Mouse (Mus musculus) gastrocnemius, postnatal 10 days (tissue): Measurements from ENCODE around the gene Tenm3. TPM values are rescaled to one million over a fixed set of nuclear protein-coding genes. Genes with fewer than 3 reads are reported as not detected.

Experiments used
- DNase-seq: peaks from one replicate; pipeline ENCODE4 v3.0.0; 2021; ENCODE audit warnings: mixed read lengths
- total RNA-seq, 2 experiments: library from RNA; stranded (reverse); gene quantifications; 2 replicates each; pipeline ENCODE4 v1.2.3; 2021

Gene Tenm3
- total RNA-seq, 2 experiments from 2014 or later, result 18.2 to 23.5 TPM

DNA sequence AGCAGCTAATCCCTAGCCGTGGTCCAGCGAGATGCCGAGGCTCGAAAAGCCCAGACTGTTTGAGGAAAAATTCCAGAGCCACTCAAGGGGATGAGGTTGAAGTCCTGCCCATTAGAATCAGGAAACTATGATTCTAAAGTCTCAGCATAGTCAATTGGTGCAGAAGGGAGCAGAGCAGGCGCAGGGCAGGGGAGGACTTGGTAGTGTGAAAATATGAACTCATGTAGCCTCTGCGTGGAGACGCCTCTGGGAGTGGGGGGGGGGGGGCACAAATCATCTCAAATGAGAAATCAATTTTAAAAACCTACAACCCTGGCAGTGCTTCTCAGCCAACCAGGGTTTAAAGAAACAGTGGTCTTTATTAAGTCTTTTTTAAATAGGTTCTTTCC is 392.5 kb downstream of the Tenm3 start:
- DNase-seq, result peak; percentile 13

DNA sequence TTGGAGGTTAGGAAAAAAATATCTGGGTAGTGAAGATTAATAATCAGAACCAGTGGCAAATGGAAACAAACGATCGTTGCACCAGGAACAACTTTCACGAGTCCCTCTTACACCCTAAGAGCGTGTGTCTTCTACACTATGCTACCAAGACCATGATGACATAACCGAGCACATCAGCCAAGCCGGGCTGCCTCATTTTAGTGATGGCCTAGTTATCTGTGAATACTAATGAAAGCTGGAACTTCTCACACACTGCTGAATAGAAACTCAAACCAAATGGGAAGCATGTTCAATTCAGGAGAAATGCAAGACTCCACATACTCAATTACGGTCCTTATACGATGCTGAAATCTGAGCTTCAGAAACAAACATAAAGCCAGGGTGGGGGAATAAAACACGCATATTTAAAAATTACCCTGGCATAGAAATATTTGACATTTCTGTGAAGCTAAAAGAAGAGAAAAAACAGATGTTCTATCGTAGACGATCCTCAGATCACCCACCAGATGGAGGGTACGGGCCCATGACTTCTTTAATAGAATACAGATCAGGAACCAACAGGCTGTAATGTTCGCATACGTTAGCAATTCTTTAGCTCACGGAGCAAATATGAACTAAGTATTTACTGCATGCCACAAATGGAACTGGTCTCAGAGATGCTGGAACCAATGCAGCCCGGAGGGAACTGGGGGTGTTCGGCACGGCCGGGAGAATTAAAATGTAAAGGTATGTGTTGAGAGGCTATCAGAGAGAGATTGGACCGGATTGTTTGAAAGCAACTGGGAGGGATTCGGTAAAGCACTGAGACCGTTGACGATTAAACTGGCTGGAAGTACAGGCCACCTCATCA is 393.1 kb downstream of the Tenm3 start:
- DNase-seq, result no peak

DNA sequence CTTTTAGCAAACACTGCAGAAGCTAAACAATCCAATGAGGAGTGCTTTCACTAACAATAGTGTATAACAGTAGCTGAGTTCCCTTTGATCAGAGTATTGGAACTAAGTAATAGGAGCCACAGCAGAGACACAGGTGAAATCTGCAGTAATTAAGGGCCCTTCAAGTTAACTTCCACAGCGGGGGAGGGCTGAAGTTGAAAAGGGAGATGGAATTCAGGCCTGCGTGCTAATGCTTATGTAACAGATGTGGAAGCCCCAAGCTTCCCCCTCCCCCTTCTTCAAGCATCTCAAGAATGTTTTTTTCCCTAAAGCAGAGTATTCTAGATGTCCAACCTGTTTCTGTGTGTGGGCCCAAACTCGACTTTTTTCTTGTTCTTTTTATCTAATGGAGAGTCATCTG is 394.1 kb downstream of the Tenm3 start:
- DNase-seq, result no peak

DNA sequence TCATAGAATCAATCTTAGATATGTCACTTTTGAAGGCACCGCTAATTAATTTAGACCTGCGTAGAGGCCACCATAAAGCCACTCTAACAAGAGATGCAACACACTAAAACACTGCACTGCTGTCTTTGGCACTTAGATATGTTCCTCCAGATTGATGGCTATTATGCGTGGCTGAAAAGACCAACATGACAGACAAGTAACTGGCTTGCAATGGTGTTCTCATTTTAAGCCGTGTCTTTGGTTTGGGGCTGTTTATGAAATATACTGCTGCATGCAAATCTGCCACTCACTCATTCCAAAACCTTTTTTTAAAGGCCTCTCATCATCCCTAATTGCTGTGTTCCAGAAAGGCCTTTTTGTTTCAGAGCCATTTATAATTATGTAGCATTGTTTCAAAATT is 398.1 kb downstream of the Tenm3 start:
- DNase-seq, result no peak

DNA sequence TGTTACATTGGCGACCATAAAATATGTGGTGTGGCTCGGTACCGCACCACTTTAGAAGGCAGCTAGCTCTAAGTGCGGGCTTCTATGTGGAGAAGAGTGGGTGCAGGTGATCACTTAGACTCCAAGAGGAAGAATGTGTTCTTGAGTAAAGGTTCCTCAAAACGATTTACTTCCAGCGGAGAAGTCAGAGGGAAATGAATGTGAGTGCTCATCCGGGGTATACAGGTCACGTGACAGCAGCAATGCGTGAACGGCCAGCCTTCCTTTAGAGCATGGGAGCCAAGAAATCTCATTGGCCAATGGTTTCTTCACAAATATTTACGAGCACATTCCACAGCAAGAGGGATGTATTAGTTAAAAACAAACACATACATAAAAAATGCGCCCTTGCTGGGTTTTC is 404.3 kb downstream of the Tenm3 start:
- DNase-seq, result no peak

DNA sequence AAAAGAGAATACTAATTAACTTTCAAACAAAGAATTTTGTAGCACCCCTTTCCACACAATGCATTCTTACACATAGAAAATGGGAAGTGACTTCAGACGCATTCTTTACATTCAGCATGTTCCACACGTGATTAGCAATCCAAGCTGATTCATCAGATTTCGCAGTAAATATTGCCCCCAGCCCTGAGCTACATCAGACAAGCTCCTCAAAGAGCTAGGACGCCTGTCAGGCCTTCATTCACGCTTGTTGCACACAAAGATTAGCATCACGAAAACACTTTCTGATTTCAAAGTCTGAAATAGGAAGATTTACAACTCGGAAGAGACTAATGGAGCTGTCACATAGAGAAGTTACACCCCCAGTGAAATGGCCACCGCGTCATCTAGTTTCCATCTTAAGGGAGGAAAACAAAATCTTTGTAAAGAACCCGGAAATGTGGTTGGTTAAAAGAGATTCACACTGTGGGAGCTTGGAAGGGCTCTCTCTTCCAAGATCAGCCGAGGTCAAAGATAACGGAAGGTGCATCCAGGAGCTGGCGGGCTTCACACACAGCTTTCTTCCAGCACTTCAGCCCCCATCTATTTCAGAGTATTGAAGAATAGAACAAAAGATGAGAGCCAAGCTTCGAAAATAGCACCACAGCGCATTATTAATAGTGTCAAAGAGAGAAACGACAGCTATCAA is 406.1 kb downstream of the Tenm3 start:
- no peak for DNase-seq

DNA sequence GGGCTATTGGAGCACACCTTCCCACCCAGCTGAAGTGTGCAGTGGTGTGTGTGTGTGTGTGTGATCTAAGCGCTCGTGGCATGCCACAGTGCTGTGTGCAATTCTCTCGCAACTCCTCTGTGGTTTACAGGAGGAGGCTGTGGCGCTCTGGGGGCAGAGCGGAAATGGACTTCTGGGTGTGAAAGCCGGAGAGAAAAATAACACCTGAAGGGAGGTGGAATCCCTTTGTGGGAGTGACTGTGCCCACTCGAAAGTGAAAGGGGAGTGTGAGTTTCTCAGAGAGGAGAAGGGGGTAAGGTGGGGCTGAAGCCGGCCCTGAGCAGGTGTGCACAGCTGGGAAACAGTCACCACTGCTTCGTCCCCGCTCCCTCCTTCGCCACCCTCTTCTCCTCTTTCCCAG is 418.6 kb downstream of the Tenm3 start:
- no peak for DNase-seq

DNA sequence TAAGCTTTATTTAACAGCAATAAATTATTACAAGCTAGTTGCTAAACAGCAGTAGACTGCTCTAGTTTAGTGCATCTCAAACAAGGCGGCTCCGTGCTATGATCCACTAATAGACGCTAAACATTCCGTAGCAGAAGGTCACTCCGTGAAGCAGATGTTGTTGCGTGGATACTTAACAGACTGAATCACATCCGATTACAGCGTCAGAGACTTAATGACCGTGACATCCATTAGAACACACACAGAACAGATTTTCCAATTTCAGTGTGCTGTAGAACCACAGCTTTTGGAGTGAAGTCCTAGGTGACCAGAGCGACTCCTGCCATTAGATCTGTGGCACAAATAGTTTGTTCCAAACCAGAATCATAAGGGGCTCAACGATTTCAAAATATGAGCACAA is 426.0 kb downstream of the Tenm3 start:
- DNase-seq, result no peak

DNA sequence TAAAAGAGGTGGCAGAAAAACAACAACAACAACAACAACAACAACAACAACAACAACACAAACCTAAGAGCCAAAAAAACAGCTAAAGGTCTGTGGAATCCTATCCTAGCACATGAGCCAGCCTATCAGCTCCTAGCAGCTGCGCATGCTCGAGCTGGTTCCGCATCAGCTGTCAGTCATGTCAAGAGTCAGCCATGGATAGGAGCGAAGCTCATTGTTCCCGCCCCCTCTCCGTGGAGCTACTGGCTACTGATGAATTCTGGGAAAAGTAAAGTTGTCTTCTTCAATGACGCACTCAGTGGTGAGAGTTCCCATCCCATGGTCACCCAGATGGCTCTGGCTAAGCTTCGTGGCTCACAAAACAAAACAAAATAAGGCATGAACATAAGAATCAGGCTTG is 432.8 kb downstream of the Tenm3 start:
- DNase-seq, result no peak

DNA sequence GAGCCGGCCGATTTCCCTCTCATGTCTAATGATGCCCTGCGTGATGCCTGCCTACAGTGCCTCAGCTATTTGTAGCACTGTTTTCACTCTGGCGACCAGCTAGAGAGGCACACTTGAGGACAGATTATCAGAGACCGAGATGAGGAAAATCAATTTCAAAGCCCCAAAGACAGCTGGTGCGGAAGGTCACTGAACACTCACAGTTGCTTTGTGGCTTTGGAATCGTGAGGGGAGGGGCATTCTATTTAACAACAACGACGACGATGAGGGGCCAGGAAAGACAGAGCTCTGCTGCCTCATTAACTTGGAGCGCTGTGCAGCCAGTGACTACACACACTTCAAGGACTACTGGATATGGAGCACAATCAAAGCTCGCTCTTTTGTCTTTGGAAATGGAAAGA is 443.2 kb downstream of the Tenm3 start:
- DNase-seq, result no peak

DNA sequence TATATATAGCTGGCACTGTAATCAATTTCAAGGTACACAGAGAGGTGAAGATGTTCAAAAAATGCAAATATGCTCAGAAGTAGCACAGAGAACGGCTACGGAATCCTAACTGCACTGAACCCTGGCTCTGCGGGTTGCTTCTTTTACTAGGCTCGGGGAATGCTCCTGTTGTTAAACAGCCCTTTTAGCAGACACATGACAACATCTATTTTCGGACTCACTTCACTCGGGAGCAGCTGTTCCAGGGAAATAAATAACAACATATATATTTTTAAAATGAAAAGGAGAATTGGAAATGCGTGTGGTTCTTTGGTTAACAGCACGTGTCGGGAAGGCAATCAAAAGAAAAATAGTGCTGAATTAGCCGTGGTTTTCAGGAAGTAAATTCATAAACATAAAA is 457.9 kb downstream of the Tenm3 start:
- no peak for DNase-seq

DNA sequence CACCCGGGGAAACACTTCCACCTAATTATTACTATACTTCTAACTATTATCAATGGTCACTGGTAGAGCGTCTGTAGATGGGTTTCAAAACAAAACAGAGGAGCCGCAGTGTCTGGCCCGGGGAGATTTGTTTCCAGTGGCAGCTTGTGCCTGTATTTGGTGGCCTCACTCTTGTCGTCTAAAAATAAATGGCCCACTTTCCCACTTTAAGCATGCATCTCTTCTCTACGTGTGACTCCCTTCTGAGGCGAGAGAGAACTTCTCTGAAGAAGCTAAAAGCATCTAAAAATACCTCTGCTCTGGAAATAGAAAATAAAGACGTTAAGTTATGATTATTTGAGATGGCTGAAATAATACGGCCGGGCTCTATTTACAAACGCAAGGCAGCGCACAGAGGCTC is 463.7 kb downstream of the Tenm3 start:
- no peak for DNase-seq

DNA sequence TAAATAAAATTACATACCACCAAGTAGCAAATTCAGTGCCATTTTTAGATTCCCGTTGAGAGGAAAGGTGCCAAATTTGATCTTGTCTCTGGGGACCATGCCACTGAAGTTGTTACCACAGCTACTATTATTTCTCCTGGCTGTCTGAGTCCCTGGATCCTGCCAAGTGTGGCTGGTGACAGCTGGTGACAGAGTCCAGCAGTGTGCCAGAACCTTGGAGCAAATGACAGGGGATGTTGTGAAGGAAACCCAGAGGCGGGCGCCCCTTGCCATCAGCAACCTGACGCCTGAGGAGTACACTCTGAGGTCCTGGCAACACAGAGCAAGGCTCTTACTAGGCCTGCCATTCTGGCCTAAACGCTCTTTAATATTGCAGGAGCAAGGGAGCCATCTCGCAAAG is 467.0 kb downstream of the Tenm3 start:
- DNase-seq, result peak; percentile 44

DNA sequence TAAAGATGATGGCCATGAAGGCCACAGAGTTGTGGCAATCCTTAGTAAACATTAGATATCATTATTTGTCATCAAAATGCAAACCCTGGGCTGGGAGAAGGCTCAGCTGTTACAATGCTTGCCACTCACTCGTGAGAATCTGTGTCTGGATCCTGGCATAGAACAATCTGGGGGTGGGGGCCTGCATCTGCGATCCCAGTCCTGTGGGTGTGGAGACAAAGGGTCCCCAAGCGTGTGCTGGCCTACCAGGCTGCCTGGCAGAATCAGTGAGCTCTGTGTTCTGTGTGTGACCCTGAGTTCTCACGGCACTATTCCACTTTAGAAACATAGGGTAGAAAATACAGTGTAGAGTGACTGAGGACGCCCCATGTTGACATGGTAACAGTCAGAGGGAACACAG is 468.6 kb downstream of the Tenm3 start:
- no peak for DNase-seq

DNA sequence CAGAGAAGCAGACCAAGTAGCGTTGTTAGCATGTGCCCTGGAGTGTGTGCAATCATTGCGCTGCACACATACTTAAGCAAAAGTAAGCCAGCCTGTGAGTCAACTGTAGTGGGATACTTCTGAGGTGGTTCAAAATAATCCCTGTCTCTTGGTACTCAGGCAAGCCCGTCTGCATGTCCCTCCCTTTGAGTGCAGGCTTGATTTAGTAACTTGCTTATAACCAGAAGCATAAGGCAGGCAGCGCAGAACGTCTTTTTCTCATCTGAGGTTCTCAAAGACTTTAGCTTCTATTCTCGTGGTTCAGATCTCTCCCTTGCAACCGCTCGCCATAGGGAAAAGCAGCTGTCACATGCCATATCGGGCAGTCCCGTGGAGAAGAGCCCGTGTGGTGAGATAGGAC is 470.3 kb downstream of the Tenm3 start:
- no peak for DNase-seq

DNA sequence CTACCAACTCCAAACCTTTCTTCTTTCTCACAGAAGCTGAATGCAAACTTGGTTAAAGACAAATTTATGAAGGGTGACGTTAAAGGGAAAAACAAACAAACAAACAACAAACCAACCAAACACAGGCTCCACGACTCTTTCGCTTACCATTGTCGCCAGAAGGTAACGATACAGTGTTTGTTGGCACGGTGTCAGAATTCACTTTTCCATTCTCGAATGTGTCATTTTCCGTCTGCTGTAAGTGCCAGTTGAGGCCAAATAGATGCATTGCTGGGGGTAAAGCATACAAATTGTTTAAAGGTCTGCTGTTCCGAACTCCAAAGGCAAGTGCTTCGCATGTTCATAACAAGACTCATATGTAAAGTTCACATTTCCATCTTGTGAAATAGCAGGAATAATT is 476.6 kb downstream of the Tenm3 start:
- no peak for DNase-seq

DNA sequence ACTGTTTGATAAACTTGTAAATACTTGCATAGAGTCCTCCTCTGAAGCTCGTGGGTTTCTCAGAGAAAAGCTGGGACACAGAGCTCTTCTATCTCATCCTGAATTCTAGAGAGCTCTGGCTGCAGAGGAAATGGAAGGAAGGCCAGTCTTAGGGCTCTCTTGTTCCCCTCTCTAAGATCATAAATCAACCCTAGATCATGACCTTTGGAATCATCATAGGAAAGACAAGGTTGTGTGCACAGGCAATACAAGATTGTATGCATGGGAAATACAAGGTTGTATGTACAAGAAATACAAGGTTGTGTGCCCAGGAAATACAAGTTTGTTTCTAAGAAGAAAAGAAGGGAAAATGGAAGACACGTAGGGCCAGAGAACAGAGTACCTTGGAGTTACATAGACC is 486.9 kb downstream of the Tenm3 start:
- no peak for DNase-seq

DNA sequence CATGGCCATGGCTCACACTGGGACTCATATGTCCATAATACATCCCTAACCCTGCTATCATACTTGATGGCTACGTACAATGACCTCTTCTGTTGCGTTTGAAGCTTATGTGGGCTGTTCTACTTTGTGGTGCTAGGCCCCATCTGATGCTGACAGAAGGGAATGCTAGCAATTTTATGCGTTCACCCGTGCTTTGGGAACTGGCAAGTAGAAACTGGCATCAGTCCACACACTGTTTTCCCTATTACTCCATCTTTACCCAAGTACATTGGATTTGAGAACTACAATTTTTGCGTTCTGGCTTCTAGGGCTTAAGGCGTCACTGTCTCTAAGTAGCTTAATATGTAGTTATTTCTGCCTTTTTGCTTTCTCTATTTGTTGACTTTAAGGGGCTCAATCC is 490.3 kb downstream of the Tenm3 start:
- no peak for DNase-seq

DNA sequence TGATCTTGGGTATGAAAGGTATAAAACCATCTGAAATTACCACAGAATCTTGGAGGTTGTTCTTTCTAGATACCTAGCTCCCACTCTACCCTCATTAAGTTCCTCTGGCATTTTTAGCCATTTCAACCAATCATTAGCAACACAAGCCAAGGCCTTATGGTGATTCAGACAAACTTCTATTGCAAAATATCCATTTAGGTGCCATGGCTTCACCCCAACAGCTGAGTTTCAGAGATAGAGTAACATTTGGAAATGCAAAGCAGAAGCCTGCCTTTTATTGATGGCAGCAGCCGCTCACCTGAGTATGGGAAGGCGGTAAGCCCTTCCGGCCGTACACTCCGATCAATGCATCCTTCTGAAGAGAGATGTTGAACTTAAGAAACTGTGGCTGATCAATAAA is 494.9 kb downstream of the Tenm3 start:
- DNase-seq, result no peak

DNA sequence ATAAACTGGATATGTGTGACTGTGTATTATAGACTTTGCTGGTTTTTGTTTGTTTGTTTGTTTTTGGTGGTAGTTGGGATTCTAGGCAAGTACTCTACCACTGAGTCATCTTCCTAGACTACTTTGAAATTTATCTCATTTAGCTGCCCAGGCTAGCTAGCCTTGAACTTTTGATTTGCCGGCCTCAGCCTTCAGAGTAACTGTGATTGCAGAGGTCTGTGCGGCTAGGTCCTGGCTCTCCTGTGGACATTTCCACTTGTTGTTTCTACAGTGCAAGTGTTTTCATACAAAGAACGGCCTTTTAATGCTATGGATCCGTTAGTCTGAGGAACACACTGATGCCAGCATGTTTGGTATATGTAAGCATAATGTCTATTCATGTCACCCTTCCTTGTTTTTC is 495.4 kb downstream of the Tenm3 start:
- DNase-seq, result no peak

DNA sequence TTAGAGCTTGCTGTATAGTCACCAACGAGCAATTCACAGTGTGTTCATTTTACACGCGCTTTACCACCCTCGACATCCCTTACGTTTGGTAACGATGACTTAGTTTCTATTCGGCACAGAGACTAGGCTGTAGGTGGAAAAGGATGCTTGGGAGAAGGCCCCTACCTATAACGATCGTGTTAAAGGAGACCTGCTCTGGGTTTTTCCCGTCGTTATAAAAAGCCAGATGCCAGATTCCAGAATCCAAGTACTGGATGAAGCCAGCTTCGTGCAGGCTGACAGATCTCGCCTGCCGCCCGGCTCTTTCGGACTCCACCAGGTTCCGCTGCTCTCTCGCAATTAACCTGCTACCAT is 500.7 kb downstream of the Tenm3 start:
- DNase-seq, result no peak

DNA sequence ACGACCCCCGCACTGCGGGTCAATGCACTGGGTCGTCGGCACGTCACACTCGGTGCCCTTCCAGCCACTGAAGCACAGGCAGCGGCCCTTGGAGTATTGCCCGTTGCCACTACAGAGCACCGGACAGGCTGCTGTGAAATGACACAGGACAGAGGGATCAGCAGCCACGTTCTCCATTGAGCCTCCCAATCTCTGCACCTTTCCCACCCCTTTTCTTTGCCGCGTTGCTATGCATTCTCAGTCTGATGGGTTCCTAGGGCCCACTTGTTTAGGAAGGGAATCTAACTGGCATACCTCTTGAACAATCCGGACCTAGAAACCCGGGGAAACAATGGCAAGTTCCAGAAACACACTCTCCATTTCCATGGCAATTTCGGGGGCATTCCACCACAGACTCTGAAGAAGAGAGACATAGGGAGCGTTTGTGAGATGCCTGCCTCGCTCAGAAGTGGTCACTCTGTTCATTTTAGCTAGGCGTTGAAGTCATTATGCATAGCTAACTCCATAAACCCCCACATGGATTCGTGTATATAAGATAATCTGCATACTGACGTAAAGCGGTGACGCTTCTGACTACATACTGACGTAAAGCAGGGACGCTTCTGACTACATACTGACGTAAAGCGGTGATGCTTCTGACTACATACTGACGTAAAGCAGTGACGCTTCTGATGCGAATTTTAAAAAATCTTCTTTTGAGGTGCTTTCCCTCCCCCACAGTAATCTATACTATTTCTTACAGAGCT is 501.3 kb downstream of the Tenm3 start:
- no peak for DNase-seq

DNA sequence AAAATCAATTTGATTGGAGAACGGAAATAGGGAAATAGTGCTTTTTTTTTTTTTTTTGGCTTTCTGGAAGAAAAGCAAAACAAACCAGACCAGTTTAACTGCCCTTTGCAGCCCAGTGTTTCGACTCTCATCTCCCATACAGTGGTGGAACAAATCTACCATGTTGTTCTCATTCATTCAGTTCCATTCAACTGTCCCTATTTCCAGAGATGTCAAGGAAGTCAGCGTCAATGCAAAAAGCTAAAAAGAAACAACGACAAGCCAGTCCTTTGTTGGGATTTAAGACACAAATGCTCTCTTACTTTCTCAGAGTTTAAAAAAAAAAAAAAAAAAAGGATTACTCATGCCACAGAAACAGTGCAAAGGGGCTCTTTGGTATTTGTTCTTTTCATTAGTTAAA is 502.1 kb downstream of the Tenm3 start:
- DNase-seq, result no peak

DNA sequence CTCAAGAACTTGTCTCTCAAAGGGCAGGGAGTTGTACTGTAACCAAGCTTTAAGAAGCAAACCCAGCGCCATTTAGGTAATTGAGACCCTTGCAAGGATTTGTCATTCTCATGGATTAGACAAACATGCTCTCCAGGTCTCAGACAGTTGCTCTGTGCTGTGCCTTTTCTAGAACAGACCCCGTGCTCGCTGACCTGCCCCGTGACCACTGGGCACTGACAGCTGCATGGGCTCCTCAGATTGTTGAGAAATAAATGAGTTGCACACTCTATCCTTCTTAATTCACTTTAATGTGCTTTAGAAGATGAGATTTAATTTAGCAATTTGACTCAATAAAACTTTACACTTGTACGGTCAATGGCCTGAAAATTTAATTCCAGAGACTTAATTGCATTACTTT is 502.5 kb downstream of the Tenm3 start:
- DNase-seq, result no peak
